Mouse (Mus musculus): ENCODE measurements around the gene Wiz. TPM values are rescaled to one million over a fixed set of nuclear protein-coding genes. Genes with fewer than 3 reads are reported as not detected.

Wiz gene
- polyA plus RNA-seq, 1 experiment from 2014 or later: 22.3 TPM

DNA sequence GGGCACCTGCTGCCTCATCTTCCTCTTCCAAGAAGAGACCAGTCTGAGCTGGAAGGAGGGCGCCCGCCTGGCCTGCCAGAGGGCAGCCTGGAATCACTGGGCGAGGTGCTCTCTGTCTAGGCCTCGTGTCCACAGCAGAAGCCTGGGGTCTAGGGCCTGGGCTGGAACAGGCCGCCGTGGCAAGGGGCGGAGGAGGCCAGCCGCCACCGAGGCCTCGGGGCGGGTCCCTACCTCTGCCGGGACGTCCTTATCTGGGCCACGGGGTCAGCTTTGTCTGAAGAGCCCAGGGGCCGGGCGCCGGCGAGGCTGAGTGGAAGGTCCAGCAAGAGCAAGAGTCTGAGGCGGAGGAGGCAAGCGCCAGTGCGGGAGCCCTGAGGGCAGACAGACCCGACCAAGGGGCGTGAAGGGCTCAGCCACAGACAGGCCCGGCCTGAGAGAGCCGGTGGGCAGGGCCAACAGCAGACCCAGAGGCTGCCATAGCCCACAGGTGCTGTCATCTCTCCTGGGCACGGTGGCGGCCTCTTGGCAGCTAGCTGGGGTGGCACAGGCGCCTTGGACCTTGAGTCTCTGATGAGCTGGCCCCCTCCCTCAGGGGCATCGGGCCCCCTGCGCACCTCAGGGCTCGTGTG is 55.5 kb downstream of the Wiz start:
- no peaks in the 10 kb centered on the region for H3K27me3 ChIP-seq (ENCODE audit: low read depth, poor library complexity, severe bottlenecking)
- no peak overlapping the region for H3K4me3 ChIP-seq
- no peak for DNase-seq (ENCODE audit: low spot score)
- no peaks in the 10 kb centered on the region for H3K9me3 ChIP-seq (replicated peaks)
- peaks cover 98% of the 10 kb centered on the region for H3K36me3 ChIP-seq
- WGBS: 93% methylated on average over 31 of the region's 31 CpGs
- no peaks in the 10 kb centered on the region for H3K4me1 ChIP-seq
- no peak overlapping the region for H3K27ac ChIP-seq (replicated peaks)

DNA sequence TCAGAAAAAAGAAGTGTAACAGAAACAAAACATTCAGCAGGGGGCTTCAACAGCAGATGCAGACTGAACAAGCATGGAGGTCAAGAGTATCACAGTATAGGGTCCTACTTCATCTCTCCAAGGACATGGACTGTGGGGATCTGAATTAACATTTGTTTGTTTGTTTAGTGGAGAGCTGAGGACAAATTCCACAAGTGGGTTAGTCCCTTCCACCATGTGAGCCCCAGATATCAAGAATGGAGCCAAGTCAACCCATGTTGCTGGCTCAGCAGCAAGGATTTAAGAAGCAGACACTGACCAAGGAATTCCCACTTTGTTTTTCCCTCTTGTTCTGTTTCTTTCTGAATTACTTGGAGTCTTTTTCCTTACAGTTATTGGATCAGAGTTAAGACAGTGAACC is 61.7 kb downstream of the Wiz start:
- no peak overlapping the region for H3K27ac ChIP-seq (replicated peaks)
- no peaks in the 10 kb centered on the region for H3K9me3 ChIP-seq (replicated peaks)
- H3K27me3 ChIP-seq (ENCODE audit: low read depth, poor library complexity, severe bottlenecking): no peaks in the 10 kb centered on the region
- H3K36me3 ChIP-seq: peaks cover 92% of the 10 kb centered on the region
- no peak overlapping the region for H3K4me3 ChIP-seq
- no peak for DNase-seq (ENCODE audit: low spot score)
- H3K4me1 ChIP-seq: peaks cover 4% of the 10 kb centered on the region

- WGBS: 89% methylated on average over 1 of the region's 1 CpGs
- Histone ChIP-seq H3K27ac (replicated peaks) (no peak overlapping the region), H3K4me3 (no peak overlapping the region), H3K9me3 (replicated peaks) (no peaks in the 10 kb centered on the region), H3K4me1 (peaks cover 33% of the 10 kb centered on the region), H3K27me3 (ENCODE audit: low read depth, poor library complexity, severe bottlenecking) (no peaks in the 10 kb centered on the region), H3K36me3 (peaks cover 60% of the 10 kb centered on the region)
- DNase-seq (ENCODE audit: low spot score): no peak
Observed at GRCm38 (mm10) chr17:32322809-32323208, 66.4 kb downstream of the Wiz start.

GRCm38 (mm10) chr17:32321836-32322235 is 67.4 kb downstream of the Wiz start:
- Histone ChIP-seq H3K4me1 (peaks cover 33% of the 10 kb centered on the region), H3K27me3 (ENCODE audit: low read depth, poor library complexity, severe bottlenecking) (no peaks in the 10 kb centered on the region), H3K9me3 (replicated peaks) (no peaks in the 10 kb centered on the region), H3K27ac (replicated peaks) (peak overlapping the region; percentile 97), H3K36me3 (peaks cover 60% of the 10 kb centered on the region), H3K4me3 (peak overlapping the region; percentile 96)
- 32% methylated on average over 6 of the region's 6 CpGs for WGBS
- DNase-seq (ENCODE audit: low spot score): no peak

GRCm38 (mm10) chr17:32321390-32321734 is 67.9 kb downstream of the Wiz start:
- no peak for DNase-seq (ENCODE audit: low spot score)
- Histone ChIP-seq H3K27me3 (ENCODE audit: low read depth, poor library complexity, severe bottlenecking) (no peaks in the 10 kb centered on the region), H3K4me3 (peak overlapping the region; percentile 96), H3K9me3 (replicated peaks) (no peaks in the 10 kb centered on the region), H3K36me3 (peaks cover 60% of the 10 kb centered on the region), H3K4me1 (peaks cover 33% of the 10 kb centered on the region), H3K27ac (replicated peaks) (peak overlapping the region; percentile 97)
- WGBS: 1% methylated on average over 22 of the region's 23 CpGs

- Histone ChIP-seq H3K27me3 (ENCODE audit: low read depth, poor library complexity, severe bottlenecking) (no peaks in the 10 kb centered on the region), H3K36me3 (peaks cover 60% of the 10 kb centered on the region), H3K4me1 (peaks cover 33% of the 10 kb centered on the region), H3K9me3 (replicated peaks) (no peaks in the 10 kb centered on the region), H3K4me3 (peak within 1 kb of the TSS; percentile 96), H3K27ac (replicated peaks) (peak within 1 kb of the TSS; percentile 97)
- peak; percentile 98 for DNase-seq (ENCODE audit: low spot score)
- WGBS: under 1% methylated on average over 83 of the region's 83 CpGs
Observed at GRCm38 (mm10) chr17:32320597-32321389, 68.4 kb downstream of the Wiz start, which contains the start of gene Akap8. Gene Akap8, minus strand, starts transcription at chr17:32321238.

GRCm38 (mm10) chr17:32319950-32320349 is 69.3 kb downstream of the Wiz start:
- Histone ChIP-seq H3K27ac (replicated peaks) (peak overlapping the region; percentile 97), H3K36me3 (peaks cover 61% of the 10 kb centered on the region), H3K4me3 (peak overlapping the region; percentile 96), H3K4me1 (peaks cover 33% of the 10 kb centered on the region), H3K27me3 (ENCODE audit: low read depth, poor library complexity, severe bottlenecking) (no peaks in the 10 kb centered on the region), H3K9me3 (replicated peaks) (no peaks in the 10 kb centered on the region)
- DNase-seq (ENCODE audit: low spot score): peak; percentile 22
- WGBS: 0% methylated on average over 7 of the region's 7 CpGs

DNA sequence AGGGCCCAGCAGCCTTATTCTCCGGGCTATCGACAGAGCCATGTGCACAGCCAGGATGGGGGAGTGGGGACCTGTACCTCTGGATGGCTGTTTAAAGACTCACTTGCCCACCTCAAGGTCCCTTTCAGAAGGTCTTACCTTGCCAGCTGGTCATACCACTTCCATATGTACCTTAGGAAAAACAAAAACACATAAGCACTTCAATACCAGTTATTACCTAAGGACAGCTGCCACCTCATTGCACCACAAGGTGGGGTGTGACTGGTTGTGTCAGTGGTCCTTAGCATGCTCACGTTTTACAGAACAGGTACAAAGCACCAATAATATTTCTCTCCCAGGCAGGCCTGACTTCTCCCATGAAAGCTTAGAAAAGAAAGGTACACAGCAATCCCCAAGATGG is 71.5 kb downstream of the Wiz start:
- DNase-seq (ENCODE audit: low spot score): no peak
- H3K36me3 ChIP-seq: peaks cover 65% of the 10 kb centered on the region
- H3K27ac ChIP-seq (replicated peaks): no peak overlapping the region
- H3K4me1 ChIP-seq: peaks cover 31% of the 10 kb centered on the region
- H3K27me3 ChIP-seq (ENCODE audit: low read depth, poor library complexity, severe bottlenecking): no peaks in the 10 kb centered on the region
- H3K4me3 ChIP-seq: no peak overlapping the region
- H3K9me3 ChIP-seq (replicated peaks): no peaks in the 10 kb centered on the region
- WGBS: 93% methylated on average over 3 of the region's 3 CpGs

GRCm38 (mm10) chr17:32317032-32317431 is 72.2 kb downstream of the Wiz start:
- Histone ChIP-seq H3K4me3 (no peak overlapping the region), H3K9me3 (replicated peaks) (no peaks in the 10 kb centered on the region), H3K27ac (replicated peaks) (no peak overlapping the region), H3K36me3 (peaks cover 72% of the 10 kb centered on the region), H3K27me3 (ENCODE audit: low read depth, poor library complexity, severe bottlenecking) (no peaks in the 10 kb centered on the region), H3K4me1 (peaks cover 24% of the 10 kb centered on the region)
- 96% methylated on average over 8 of the region's 8 CpGs for WGBS
- DNase-seq (ENCODE audit: low spot score): no peak

DNA sequence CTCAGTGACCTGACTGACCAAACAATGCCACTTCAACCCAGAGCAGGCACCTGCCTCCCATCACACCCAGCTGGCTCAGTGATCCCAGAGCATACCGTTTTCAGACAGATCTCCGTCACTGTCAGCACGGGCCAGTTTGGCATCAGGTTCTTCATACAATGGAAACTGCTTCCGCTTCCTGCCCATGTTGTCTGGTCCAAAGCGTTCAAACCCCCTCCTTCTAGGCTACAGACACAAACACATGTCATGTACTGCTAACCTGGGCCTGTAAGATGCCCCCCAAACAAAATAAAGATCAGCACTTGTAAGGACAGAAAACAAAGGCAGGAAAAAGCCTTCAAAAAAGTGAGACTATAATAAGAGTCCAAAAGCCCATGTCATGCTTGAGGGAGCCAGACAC is 73.7 kb downstream of the Wiz start:
- H3K27me3 ChIP-seq (ENCODE audit: low read depth, poor library complexity, severe bottlenecking): no peaks in the 10 kb centered on the region
- 97% methylated on average over 5 of the region's 5 CpGs for WGBS
- H3K4me1 ChIP-seq: peaks cover 15% of the 10 kb centered on the region
- no peaks in the 10 kb centered on the region for H3K9me3 ChIP-seq (replicated peaks)
- H3K27ac ChIP-seq (replicated peaks): no peak overlapping the region
- H3K36me3 ChIP-seq: peaks cover 86% of the 10 kb centered on the region
- no peak for DNase-seq (ENCODE audit: low spot score)
- no peak overlapping the region for H3K4me3 ChIP-seq

GRCm38 (mm10) chr17:32313892-32314291 is 75.3 kb downstream of the Wiz start:
- 86% methylated on average over 5 of the region's 5 CpGs for WGBS
- H3K4me1 ChIP-seq: peaks cover 5% of the 10 kb centered on the region
- no peak overlapping the region for H3K27ac ChIP-seq (replicated peaks)

GRCm38 (mm10) chr17:32312801-32313200 is 76.4 kb downstream of the Wiz start:
- H3K4me1 ChIP-seq: no peaks in the 10 kb centered on the region
- peaks cover 100% of the 10 kb centered on the region for H3K36me3 ChIP-seq
- no peak for DNase-seq (ENCODE audit: low spot score)
- no peak overlapping the region for H3K27ac ChIP-seq (replicated peaks)
- WGBS: 95% methylated on average over 8 of the region's 8 CpGs
- H3K4me3 ChIP-seq: no peak overlapping the region
- H3K27me3 ChIP-seq (ENCODE audit: low read depth, poor library complexity, severe bottlenecking): no peaks in the 10 kb centered on the region
- no peaks in the 10 kb centered on the region for H3K9me3 ChIP-seq (replicated peaks)

More at GRCm38 (mm10) chr17:32313892-32314291, 75.3 kb downstream of the Wiz start:
- no peaks in the 10 kb centered on the region for H3K27me3 ChIP-seq (ENCODE audit: low read depth, poor library complexity, severe bottlenecking)
- DNase-seq (ENCODE audit: low spot score): no peak
- H3K36me3 ChIP-seq: peaks cover 98% of the 10 kb centered on the region
- no peaks in the 10 kb centered on the region for H3K9me3 ChIP-seq (replicated peaks)
- H3K4me3 ChIP-seq: no peak overlapping the region

DNA sequence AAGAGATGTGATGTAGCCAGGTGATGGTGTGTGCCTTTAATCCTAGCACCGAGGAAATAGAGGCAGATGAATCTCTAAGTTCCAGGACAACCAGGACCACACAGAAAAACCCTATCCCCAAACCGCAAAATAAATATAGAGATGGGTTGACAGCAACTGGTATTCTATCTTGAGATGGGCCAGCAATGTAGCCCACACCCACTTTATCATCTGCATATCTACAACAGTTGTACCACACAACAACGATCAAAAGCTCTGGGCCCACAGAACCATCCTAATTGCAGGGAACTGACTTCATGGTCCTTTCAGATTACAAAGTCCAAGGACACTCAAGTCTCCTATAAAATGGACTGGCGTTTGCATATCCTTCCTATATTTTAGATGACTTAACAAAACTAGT is 81.3 kb downstream of the Wiz start:
- no peaks in the 10 kb centered on the region for H3K27me3 ChIP-seq (ENCODE audit: low read depth, poor library complexity, severe bottlenecking)
- DNase-seq (ENCODE audit: low spot score): no peak
- H3K4me3 ChIP-seq: no peak overlapping the region
- no peak overlapping the region for H3K27ac ChIP-seq (replicated peaks)
- H3K36me3 ChIP-seq: peaks cover 100% of the 10 kb centered on the region
- no peaks in the 10 kb centered on the region for H3K4me1 ChIP-seq
- H3K9me3 ChIP-seq (replicated peaks): no peaks in the 10 kb centered on the region
- WGBS: 97% methylated on average over 4 of the region's 4 CpGs

Measured in midbrain, embryonic 10.5 days (tissue).